Mouse (Mus musculus): ENCODE measurements around the gene Zic5.

Gene Zic5

DNA sequence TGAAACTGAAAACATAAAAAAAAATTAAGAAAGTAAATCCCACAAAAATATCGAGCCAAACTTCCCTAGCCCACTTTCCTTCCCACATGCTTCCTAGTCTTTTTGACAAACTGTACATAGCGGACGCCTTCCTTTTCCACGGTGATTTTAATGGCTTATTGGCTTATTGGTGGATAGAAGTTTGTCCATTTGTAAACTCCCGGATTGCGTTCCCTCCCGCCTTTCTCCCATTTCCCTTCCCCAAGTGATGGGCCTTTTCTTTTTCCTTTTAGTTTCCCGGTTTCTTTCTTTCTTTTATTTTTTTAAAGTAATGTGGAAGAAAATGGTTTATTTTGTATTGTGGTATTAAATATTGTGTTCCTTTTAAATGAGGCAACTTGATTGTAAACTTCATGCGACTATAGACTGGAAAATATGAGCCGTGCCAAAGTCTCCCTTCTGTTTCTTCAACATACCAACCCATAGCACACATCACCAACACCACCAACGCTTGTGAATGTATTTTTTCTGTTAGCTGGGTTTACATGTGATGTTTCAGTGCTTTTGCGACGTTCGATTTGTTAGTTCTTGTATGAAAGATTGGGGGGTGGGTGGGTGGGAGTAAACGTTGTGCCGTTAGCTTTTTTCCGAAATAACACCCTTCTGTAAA, 14.1 kb upstream of the Zic5 start:
- no peak for DNase-seq (ENCODE audit: low spot score in 2 of 2)

DNA sequence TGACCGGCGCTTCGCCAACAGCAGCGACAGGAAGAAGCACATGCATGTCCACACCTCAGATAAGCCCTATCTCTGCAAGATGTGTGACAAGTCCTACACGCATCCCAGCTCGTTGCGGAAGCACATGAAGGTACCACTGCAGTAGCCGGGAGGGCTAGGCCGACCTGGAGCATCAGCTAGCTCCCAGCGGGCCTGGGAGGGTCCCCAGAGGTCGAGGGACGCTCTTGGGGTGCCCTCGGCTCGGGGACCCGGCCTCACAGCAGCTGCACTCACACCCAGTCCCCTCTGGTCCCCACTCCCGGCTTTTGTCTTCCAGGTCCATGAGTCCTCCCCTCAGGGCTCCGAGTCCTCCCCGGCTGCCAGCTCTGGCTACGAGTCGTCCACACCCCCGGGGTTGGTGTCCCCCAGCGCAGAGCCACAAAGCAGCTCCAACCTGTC, 13.1 kb upstream of the Zic5 start:
- no peak for DNase-seq (ENCODE audit: low spot score in 2 of 2)

DNA sequence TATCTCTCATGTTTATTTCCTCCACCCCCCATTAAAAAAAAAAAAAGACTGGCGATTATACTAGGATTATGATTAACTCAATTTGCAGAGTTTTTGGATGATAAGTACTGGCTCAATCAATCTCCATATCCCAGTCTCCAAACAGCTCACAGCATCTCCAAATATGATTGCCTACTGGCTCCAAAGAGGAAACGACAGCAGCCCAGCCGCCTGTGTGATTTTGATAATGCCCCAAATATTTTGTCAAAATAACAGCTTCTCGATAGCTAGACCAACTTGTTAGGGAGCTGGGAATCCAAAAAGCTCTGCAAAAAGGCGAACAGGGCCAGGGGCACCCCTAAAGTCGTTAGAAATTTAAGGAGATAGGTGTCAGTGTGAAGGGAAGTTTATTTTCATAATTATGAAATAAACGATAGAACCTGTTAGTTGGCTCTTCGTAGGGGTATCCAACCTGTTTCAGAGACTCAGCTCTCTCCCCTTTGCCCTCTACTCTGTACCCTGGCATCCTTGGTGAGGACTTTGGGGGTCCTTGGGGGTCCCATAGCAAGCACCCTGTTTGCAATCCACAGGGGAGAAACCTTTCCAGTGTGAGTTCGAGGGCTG, 12.6 kb upstream of the Zic5 start:
- no peak for DNase-seq (ENCODE audit: low spot score in 2 of 2)

DNA sequence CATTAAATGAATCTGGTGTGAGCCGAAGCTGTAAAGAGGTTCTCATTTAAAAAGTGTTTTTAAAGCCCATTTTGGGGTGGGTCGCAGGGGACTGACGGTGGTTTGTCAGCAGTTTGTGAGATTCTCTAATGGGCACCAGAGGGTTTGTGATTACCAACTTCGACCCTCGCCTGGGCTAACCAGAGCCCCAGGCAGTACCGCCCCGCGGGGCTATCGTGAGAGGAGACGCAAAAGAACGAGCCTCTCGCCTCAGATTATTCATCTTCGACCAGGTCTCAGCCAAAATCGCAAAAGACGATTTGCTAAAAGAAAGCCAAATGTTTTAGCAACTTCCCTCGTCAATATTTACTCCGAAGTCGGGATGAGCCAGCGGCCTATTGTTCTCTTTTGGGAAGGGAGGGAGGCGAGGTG, 11.8 kb upstream of the Zic5 start:
- DNase-seq (ENCODE audit: low spot score in 2 of 2), result no peak

DNA sequence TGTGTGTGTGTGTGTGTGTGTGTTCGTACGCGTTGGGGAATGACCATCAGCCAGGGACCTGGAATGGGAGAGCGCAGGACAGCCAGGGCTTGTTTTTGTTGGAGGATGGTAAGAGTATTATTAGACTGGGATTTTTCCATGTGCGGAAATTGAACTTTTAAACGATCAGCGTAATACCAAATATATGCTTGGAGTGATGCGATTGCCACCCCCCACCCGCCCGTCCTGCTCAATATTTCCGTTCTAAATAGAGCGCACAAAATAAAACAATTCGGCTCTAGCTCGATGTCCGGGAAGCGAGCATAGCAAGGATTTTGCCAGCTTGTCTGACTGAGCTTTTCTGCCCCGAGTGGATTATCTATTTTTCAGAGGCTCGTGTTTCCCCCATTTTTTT, 11.3 kb upstream of the Zic5 start:
- no peak for DNase-seq (ENCODE audit: low spot score in 2 of 2)

DNA sequence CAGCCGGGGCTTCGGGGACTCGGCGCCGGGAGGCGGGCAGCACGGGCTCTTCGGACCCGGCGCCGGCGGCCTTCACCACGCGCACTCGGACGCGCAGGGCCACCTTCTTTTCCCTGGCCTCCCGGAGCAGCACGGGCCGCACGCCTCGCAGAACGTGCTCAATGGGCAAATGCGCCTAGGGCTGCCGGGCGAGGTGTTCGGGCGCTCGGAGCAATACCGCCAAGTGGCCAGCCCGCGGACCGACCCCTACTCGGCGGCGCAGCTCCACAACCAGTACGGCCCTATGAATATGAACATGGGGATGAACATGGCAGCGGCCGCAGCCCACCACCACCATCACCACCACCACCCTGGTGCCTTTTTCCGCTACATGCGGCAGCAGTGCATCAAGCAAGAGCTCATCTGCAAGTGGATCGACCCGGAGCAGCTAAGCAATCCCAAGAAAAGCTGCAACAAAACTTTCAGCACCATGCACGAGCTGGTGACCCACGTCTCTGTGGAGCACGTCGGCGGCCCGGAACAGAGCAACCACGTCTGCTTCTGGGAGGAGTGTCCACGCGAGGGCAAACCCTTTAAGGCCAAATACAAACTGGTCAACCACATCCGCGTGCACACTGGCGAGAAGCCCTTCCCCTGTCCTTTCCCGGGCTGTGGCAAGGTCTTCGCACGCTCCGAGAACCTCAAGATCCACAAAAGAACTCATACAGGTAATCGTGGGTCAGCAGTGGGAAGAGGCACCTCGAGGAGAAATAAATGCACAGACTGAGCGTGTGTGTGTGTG, 10.8 kb upstream of the Zic5 start:
- DNase-seq (ENCODE audit: low spot score in 2 of 2), result no peak

DNA sequence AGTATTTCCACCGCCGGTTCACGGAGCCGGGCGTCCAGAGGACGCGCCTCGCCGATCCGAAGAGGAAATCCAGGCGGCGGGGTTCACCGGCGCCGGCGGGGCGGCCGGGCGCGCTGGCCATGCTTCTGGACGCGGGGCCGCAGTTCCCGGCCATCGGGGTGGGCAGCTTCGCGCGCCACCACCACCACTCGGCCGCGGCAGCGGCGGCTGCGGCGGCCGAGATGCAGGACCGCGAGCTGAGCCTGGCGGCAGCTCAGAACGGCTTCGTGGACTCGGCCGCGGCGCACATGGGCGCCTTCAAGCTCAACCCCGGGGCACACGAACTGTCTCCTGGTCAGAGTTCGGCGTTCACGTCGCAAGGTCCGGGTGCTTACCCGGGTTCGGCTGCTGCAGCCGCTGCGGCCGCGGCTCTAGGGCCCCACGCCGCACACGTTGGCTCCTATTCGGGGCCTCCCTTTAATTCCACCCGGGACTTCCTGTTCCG, 10.1 kb upstream of the Zic5 start:
- DNase-seq (ENCODE audit: low spot score in 2 of 2), result no peak

DNA sequence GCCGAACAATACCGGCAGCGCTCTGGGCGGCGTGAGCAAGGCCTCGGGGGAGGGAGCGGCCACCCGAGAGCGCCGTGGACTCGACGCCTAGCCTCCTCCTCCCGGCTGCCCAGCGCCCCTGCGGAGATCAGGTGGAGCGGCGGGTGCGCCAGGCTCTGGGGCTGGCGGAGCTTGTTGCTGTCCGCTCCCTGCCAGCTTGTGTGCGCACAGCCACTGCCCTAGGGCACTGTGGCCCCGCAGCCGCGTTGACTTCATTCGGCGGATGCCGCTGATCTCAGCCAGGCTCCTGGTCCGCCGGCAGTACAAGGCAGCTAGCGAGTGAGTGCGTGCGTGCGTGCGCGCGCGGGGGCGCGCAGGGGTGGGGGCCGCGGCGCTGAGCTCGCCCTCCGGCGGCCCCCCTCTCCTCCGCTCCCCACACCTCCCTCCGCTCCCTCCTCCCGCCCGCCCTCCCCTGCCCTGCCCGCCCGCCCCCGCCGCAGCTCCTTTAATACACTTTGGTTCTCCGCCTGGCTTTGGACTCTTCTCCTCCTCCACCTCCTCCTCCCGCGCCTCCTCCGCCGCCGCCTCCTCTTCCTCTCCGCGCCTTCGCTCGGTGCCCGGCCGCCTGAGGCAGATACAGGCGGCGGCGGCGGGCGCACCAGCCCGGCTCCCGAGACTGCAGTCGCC, 9.5 kb upstream of the Zic5 start, which contains the start of gene Zic2:
Gene Zic2, plus strand, starts transcription at position 545 of the 666 bp plus-strand sequence.
- no peak for DNase-seq (ENCODE audit: low spot score in 2 of 2)

DNA sequence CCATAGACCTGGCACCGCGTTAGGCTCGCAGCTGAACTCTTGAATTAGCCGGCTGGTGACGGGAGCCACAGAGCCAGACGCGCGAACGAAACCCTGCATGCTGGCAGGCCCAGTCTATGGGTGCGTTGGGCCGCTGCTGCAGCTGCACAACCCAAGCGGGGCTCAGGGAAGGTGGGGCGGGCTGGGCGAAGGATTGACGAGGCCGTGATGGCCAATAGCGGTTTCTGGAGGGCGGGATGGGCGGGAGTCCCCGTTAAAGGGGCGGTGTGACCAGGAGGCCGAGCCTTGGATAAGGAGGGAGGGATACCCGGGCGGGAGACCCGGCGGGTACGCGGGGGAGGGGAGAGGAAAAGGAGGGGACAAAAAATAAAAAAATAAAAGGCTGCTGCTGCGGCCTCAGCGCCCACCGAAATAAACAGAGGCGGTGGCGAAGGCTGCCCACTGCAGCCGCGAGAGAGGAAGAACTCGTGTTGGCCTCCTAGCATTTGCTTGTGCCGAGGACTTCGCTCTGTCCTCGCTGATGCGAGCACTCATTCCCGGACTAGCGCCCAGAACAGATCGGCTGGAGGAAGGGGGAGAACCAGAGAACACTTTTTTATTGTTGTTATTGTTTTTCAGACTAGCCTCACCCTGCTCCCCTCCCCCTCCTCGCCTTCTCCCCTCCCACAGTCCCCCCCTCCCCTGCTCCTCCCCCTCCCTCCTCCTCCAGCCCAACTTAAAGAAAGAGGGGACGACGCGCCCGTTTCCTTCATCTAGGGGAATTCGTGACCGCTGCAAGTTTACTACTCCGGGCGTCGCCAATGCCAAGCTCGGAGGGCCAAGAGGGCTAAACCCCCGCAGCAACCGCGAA, 8.8 kb upstream of the Zic5 start:
- DNase-seq (ENCODE audit: low spot score in 2 of 2), result no peak

DNA sequence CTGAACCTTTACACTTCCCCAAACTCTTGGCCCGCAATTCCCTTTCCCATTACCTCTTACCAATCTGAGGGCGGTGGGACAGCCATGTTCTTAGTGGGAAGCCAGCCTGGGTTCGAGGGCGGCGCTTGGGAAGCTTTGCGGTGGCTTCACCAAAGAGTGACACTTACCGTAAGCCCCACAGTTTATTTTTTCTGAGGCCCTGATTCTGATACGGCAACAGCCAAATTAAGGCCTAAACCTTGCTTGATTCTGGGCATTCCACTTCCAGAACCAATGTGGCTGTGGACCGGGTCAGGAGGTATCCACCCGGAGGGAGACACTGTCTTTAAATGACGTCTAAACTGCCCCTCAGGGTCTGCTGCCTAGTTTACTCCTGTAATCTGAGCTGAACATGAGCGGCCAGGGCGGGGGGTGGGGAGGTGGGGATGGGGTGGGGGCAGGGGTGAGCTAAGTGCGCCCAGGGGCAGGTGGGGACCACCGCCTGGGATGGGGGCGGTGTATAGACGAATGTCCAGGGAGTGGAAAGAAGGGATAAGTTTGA, 7.8 kb upstream of the Zic5 start:
- DNase-seq (ENCODE audit: low spot score in 2 of 2), result no peak

DNA sequence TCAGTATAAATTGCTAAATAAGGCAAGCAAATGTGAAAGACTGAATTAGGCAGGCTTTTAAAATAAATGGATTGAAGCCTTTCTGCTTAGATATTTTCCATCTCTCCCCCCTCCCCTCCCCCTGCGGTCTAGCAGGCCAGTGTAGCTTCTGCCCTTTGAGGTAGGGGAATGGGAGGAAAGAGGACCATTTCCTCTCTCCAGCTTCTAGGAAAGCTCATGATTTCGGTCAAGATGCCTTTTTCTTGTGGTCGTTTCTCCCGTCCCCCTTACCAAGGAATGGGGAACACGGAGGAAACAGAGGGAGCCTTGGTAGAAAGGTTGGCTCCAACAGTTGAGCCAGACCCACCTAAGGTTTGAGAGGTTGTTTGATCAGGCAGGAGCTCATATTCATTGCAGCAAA, 7.2 kb upstream of the Zic5 start:
- no peak for DNase-seq (ENCODE audit: low spot score in 2 of 2)

DNA sequence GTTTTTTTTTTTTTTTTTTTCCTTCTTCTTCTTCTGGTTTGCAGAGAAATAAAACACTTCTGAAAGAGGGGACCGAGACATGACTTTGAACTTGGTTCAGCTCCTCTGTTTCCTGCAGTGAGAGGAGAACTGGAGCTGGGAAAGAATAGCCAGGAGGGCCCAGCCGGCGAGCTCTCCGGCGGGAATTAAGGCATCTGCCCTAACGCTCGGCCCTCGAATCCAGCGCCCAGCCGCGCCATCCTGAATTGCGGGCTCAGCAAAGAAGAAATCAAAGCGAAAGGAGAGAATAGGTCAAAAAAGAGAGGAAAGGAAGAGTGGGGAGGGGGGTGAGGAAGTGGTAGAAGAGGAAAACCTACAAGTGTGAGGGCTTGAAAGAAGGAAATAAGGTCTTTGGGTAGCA, 6.7 kb upstream of the Zic5 start:
- no peak for DNase-seq (ENCODE audit: low spot score in 2 of 2)

DNA sequence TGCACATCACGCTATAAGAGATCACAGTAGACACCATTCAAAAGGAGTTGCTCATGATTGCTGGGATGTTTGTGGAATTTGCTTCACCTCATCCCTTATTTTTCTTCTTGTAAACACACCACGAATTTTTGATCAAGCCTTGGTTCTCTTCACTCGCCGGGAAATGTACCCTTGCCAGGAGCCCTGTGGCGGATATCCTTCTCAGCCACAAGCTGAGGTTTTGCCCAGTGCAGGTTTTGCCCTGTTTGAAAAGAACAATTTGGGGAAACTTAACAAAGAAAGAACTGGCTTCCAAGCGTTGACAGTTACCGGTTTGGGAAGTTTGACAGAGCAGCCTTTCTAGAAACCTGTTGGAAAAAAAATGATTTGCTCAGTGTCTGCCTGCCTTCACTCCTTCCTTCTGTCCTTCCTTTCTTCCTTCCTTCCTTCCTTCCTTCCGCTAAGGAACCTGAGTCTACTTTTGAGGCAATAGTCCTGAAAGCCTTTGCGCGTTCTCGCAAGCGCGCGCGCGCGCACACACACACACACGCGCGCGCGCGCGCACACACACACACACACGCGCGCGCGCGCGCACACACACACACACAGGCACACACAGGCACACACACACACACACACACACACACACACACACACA, 6.1 kb upstream of the Zic5 start:
- no peak for DNase-seq (ENCODE audit: low spot score in 2 of 2)

DNA sequence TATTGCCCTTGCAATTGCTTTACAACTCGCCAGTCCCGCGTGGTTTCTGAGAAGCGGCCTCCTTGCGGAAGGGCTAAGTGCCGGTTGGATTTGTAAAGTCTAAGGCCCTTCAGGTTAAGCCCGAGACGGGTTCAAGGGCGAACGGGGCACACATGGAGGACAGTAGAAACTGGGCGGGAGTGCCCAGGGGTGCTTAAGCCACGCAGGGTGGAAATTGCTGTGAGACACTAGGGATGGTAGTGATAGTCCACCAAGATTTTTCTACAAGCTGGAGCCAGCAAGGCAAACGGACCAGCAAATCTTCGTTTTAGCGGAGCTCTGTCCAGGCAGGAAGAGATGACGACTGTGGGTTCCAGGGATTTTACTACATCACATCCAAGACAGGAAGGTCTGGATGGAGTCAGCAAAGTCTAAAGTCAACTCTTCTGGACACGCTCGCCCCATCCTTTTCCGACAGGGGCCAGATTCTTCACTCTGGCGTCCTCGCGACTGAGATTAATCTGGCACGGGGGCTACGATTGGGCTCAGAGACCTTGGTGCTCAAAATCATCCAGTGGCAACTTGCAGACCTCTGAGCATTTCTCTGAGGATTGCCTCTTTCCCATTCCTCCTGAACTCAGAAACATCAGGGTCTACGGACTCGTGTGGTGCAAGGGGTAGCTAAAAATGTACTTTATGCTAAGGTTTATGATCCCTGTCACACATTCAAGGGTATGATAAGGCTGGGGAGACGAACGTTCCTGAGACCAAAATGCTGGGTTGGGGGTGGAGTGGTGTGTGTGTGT, 3.7 kb upstream of the Zic5 start:
- DNase-seq (ENCODE audit: low spot score in 2 of 2), result no peak

DNA sequence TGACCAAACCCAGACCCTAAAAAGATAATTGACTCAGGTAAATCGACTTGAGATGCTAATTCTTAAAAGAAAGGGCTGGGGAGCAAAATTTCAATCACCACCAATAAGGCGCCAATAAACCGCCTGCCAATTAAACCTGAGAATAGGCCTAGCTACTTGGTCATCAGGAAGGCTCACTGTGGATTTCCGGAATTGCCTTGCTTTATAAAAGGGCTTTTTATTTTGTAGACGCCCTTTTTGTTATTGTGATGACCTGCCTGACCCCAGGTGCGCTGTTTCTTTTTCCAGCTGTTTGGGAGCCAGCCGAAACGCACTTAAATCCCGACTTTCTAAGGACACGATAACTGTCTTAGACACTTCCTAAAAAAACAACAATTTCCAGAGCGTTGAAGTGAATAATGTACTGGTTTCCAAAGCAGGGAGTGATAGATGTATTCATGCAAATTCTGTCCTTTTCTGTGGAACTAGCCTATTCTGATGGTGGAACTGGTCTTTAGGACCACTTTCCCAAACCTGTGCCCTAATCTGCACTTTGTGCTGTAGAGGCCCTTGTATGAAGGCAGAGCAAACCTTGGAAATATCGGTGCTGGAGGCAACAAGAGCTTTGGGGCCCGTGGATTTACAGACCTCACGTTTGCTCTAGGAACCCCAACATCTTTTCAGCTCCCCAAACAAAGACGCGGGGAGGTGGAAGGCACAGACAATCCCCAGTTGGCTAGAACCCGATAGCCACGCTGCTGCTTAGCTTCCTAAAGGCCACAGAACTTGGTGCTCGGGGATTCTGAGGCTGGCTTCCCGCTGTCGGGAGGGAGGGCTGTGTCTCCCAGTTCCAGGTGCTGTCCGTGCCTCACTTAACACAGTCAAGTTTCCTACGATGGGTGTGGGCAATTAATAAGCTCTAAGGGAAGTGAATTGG, 2.7 kb upstream of the Zic5 start:
- no peak for DNase-seq (ENCODE audit: low spot score in 2 of 2)

DNA sequence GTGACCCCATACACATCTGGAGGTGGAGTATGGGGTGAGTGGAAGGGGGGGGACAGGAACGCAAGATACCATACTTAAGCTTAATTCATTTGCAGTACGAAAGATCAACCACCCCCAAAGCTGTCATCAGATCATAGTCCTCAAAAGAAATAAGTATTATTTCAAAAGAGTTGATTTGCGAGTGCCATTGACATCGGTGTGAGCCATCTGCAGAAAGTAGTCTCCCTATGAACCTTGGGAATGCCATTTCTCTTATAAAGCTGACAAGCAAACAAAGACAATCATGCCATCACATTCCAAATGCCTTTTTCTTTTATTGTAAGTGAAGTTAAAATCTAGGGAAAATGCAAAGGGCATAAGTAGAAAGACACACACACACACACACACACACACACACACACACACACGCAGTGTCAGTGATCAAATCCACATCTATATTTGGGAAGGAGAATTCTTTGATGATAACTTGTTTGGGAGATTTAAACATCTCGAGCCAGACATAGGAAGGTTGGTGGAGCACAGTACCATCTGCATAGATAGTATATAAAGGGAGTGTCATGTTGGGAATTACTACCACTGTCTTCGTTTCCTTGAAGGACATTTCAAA, 1.4 kb upstream of the Zic5 start:
- DNase-seq (ENCODE audit: low spot score in 2 of 2), result no peak

DNA sequence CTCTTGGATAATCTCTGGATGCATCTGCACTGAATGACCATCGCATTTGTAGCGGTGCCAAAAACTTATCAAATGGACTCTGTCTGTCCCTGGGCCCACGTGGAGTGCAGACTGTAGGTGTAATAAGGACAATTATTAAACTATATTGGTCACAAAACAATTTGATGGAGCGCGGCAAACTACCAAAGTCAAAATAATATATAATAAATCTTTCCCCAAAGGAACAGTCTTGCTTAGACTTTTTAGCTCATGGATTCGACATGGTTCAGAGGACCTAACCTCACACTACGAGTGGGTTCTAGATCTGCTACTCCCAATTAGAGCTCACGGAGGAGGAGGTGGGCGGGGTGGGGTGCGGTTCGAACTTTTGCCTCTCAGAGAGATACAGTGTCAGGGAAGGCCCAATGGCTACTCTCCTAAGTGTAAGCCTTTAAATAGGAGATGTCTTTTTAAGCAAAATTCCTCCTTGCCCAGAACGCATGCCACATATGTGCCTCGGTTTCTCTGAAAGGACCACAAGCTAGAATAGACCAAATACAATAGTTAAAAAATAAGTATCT, 534 bp upstream of the Zic5 start:
- DNase-seq (ENCODE audit: low spot score in 2 of 2), result no peak

DNA sequence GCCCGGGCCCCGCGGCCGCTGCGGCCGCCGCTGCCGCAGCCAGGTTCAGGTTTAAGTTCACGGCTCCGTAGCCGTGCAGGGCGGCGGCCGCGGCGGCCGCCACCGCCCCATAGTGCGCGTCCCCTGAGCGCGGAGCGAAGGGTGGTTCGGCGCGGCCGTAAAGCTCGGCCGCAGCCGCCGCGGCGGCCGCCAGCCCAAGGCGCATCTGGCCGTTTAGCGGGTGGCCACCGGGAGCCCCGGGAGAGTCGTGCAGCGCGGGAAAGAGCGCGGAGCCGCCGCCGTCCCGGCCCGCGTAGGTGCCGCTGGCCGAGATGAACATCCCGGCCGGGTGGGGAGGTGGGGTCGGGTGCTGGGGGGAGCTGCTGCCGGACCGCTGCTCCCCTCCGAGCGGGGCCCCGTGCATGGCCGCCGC, 1.1 kb downstream of the Zic5 start:
- no peak for DNase-seq (ENCODE audit: low spot score in 2 of 2)

Measured in left cerebral cortex, adult 9 months (tissue).